Mouse (Mus musculus) ES-Bruce4 (cell line): ENCODE measurements at regions not wholly inside any gene's neighbourhood (a gene's known extent, or its start where the extent isn't known, plus 50 kb on each side); places are given as distances from the start of the nearest gene placed in this dataset.

ENCODE experiments used
- H3K27ac ChIP-seq: 2 replicates; pipeline ENCODE4 v1.5.1; 2012; ENCODE audit warnings: low read length, inconsistent platforms; ENCODE audit not compliant: insufficient read depth
- H3K27me3 ChIP-seq: 2 replicates; pipeline ENCODE4 v1.6.1; 2012; ENCODE audit warnings: mild to moderate bottlenecking, low read length, inconsistent platforms; ENCODE audit not compliant: control insufficient read depth, poor library complexity, insufficient read depth, severe bottlenecking
- H3K36me3 ChIP-seq: 2 replicates; pipeline ENCODE4 v1.6.1; 2012; ENCODE audit warnings: inconsistent platforms, mild to moderate bottlenecking, low read length, moderate library complexity; ENCODE audit not compliant: control insufficient read depth, poor library complexity, insufficient read depth, severe bottlenecking
- H3K4me1 ChIP-seq: one replicate; pipeline ENCODE4 v1.8.1; 2011; ENCODE audit warnings: low read length; ENCODE audit not compliant: control insufficient read depth, insufficient read depth
- H3K4me3 ChIP-seq: 2 replicates; pipeline ENCODE4 v1.5.1; 2011; ENCODE audit warnings: low read depth, mild to moderate bottlenecking, low read length
- H3K9ac ChIP-seq: 2 replicates; pipeline ENCODE4 v1.6.1; 2012; ENCODE audit warnings: low read depth, mild to moderate bottlenecking, inconsistent platforms; ENCODE audit not compliant: poor library complexity, severe bottlenecking
- H3K9me3 ChIP-seq: replicated peaks from 2 replicates; pipeline ENCODE4 v1.6.1; 2012; ENCODE audit warnings: mild to moderate bottlenecking, low read length, inconsistent platforms; ENCODE audit not compliant: control insufficient read depth, poor library complexity, insufficient read depth, severe bottlenecking
- CTCF ChIP-seq: IDR thresholded peaks from one replicate; pipeline ENCODE4 v1.8.1; 2011; ENCODE audit warnings: low read depth, low read length
- EP300 ChIP-seq: IDR thresholded peaks from 2 replicates; pipeline ENCODE4 v1.6.1; 2011; ENCODE audit warnings: low read depth, low read length; ENCODE audit not compliant: insufficient read depth
- POLR2A ChIP-seq: IDR thresholded peaks from one replicate; pipeline ENCODE4 v1.8.1; 2011; ENCODE audit warnings: low read length; ENCODE audit not compliant: insufficient read depth

- no peak overlapping the region for H3K27ac ChIP-seq
- no peak for TF ChIP-seq CTCF
- TF ChIP-seq EP300, result no peak
- TF ChIP-seq POLR2A, result no peak
- no peaks in the 10 kb centered on the region for H3K27me3 ChIP-seq
- H3K9me3 ChIP-seq, result no peaks in the 10 kb centered on the region
- H3K4me1 ChIP-seq, result no peaks in the 10 kb centered on the region
- no peak overlapping the region for H3K4me3 ChIP-seq
- H3K36me3 ChIP-seq, result no peaks in the 10 kb centered on the region
- no peak overlapping the region for H3K9ac ChIP-seq
These were observed 142.4 kb upstream of the Sdr16c6 start for GRCm38 (mm10) chr4:4219701-4220100.

GRCm38 (mm10) chr4:4211892-4212291 lies 134.6 kb upstream of the Sdr16c6 start:
- H3K27ac ChIP-seq, result no peak overlapping the region
- TF ChIP-seq CTCF (no peak), EP300 (no peak), POLR2A (no peak)

GRCm38 (mm10) chr4:4205158-4205557 lies 127.8 kb upstream of the Sdr16c6 start:
- Histone ChIP-seq H3K4me3 (no peak overlapping the region), H3K9me3 (no peaks in the 10 kb centered on the region), H3K27me3 (no peaks in the 10 kb centered on the region), H3K27ac (no peak overlapping the region), H3K4me1 (no peaks in the 10 kb centered on the region), H3K36me3 (no peaks in the 10 kb centered on the region), H3K9ac (no peak overlapping the region)
- TF ChIP-seq CTCF, result no peak
- TF ChIP-seq POLR2A, result no peak
- TF ChIP-seq EP300, result no peak

More at GRCm38 (mm10) chr4:4211892-4212291, 134.6 kb upstream of the Sdr16c6 start:
- Histone ChIP-seq H3K36me3 (no peaks in the 10 kb centered on the region), H3K9ac (no peak overlapping the region), H3K4me3 (no peak overlapping the region), H3K4me1 (no peaks in the 10 kb centered on the region), H3K9me3 (no peaks in the 10 kb centered on the region), H3K27me3 (no peaks in the 10 kb centered on the region)

- Histone ChIP-seq H3K27ac (no peak overlapping the region), H3K9me3 (no peaks in the 10 kb centered on the region), H3K27me3 (no peaks in the 10 kb centered on the region), H3K9ac (no peak overlapping the region), H3K36me3 (no peaks in the 10 kb centered on the region), H3K4me1 (no peaks in the 10 kb centered on the region), H3K4me3 (no peak overlapping the region)
- no peak for TF ChIP-seq EP300
- TF ChIP-seq CTCF, result no peak
- TF ChIP-seq POLR2A, result no peak
These were observed 122.0 kb upstream of the Sdr16c6 start for GRCm38 (mm10) chr4:4199309-4199708.

GRCm38 (mm10) chr4:4195834-4196233 lies 118.5 kb upstream of the Sdr16c6 start:
- no peak for TF ChIP-seq EP300
- TF ChIP-seq CTCF, result no peak
- no peak for TF ChIP-seq POLR2A
- H3K9ac ChIP-seq, result no peak overlapping the region

GRCm38 (mm10) chr4:4195250-4195649 lies 117.9 kb upstream of the Sdr16c6 start:
- H3K9ac ChIP-seq, result no peak overlapping the region
- TF ChIP-seq EP300 (no peak), POLR2A (no peak), CTCF (no peak)
- H3K4me3 ChIP-seq, result no peak overlapping the region
- no peaks in the 10 kb centered on the region for H3K27me3 ChIP-seq
- no peaks in the 10 kb centered on the region for H3K36me3 ChIP-seq
- H3K4me1 ChIP-seq, result no peaks in the 10 kb centered on the region
- H3K9me3 ChIP-seq, result no peaks in the 10 kb centered on the region
- no peak overlapping the region for H3K27ac ChIP-seq

More at GRCm38 (mm10) chr4:4195834-4196233, 118.5 kb upstream of the Sdr16c6 start:
- Histone ChIP-seq H3K27me3 (no peaks in the 10 kb centered on the region), H3K36me3 (no peaks in the 10 kb centered on the region), H3K4me3 (no peak overlapping the region), H3K4me1 (no peaks in the 10 kb centered on the region), H3K9me3 (no peaks in the 10 kb centered on the region), H3K27ac (no peak overlapping the region)
